Mouse (Mus musculus): ENCODE measurements around the gene Amn. TPM values are rescaled to one million over a fixed set of nuclear protein-coding genes. Genes with fewer than 3 reads are reported as not detected.

The Amn gene
- total RNA-seq, 1 experiment from 2014 or later = 0.79 TPM

GRCm38 (mm10) chr12:111267673-111268325, 3.1 kb upstream of the Amn start:
- no peak for DNase-seq

- no peak for DNase-seq
Observed at GRCm38 (mm10) chr12:111271406-111271805, 511 bp downstream of the Amn start.

- DNase-seq = no peak
Observed at GRCm38 (mm10) chr12:111271966-111272365, 1.1 kb downstream of the Amn start.

GRCm38 (mm10) chr12:111272420-111272819, 1.5 kb downstream of the Amn start:
- peak; percentile 84 for DNase-seq

- DNase-seq = no peak
Observed at GRCm38 (mm10) chr12:111274006-111274405, 3.1 kb downstream of the Amn start.

- DNase-seq = no peak
Observed at GRCm38 (mm10) chr12:111274447-111275149, 3.7 kb downstream of the Amn start.

- peak; percentile 77 for DNase-seq
Observed at GRCm38 (mm10) chr12:111275150-111275841, 4.4 kb downstream of the Amn start.

- DNase-seq = no peak
Observed at GRCm38 (mm10) chr12:111276371-111276770, 5.5 kb downstream of the Amn start.

- no peak for DNase-seq
Observed at GRCm38 (mm10) chr12:111283573-111283972, 12.7 kb downstream of the Amn start.

- no peak for DNase-seq
Observed at GRCm38 (mm10) chr12:111284532-111284931, 13.6 kb downstream of the Amn start.

GRCm38 (mm10) chr12:111293025-111293424, 22.1 kb downstream of the Amn start:
- peak; percentile 2 for DNase-seq

GRCm38 (mm10) chr12:111301322-111302017, 30.6 kb downstream of the Amn start:
- DNase-seq = peak; percentile 1

GRCm38 (mm10) chr12:111302018-111302345, 31.1 kb downstream of the Amn start:
- DNase-seq = no peak

GRCm38 (mm10) chr12:111303702-111304337, 32.9 kb downstream of the Amn start:
- DNase-seq = no peak

GRCm38 (mm10) chr12:111306821-111307220, 35.9 kb downstream of the Amn start:
- peak; percentile 72 for DNase-seq

GRCm38 (mm10) chr12:111309256-111309655, 38.4 kb downstream of the Amn start:
- DNase-seq = no peak

GRCm38 (mm10) chr12:111309931-111310330, 39.0 kb downstream of the Amn start:
- no peak for DNase-seq

GRCm38 (mm10) chr12:111311775-111312174, 40.9 kb downstream of the Amn start:
- no peak for DNase-seq

- no peak for DNase-seq
Observed at GRCm38 (mm10) chr12:111314273-111314672, 43.4 kb downstream of the Amn start.

- no peak for DNase-seq
Observed at GRCm38 (mm10) chr12:111317694-111318093, 46.8 kb downstream of the Amn start.

GRCm38 (mm10) chr12:111320549-111320948, 49.7 kb downstream of the Amn start:
- no peak for DNase-seq

- no peak for DNase-seq
Observed at GRCm38 (mm10) chr12:111321832-111322231, 50.9 kb downstream of the Amn start.

Data from adrenal gland, postnatal 25 days (tissue).